In genomic region chr1:173880004-173880666, GRCm38 (mm10) we compare ENCODE assay signal across 8 mouse cellular contexts. TPM values are rescaled to one million over a fixed set of nuclear protein-coding genes. Genes with fewer than 3 reads are reported as not detected.
DNase-seq lines count a peak whose midpoint lies in the region; ATAC-seq and TF ChIP-seq lines count a peak whose summit lies in the region.
"Not testable (repeated sequence)": the region's sequence is repeated elsewhere in the genome, so short reads cannot be mapped to it uniquely, and the experiment has no call there.

No protein-coding gene starts in this region.

- not testable (repeated sequence) for H3K4me1 ChIP-seq in forebrain, embryonic 16.5 days (replicated peaks; ENCODE audit: control insufficient read depth, insufficient read depth, low read length); lung, adult 2 months (ENCODE audit: control insufficient read depth, insufficient read depth, low read length)

- not testable (repeated sequence) for H3K9ac ChIP-seq in forebrain, embryonic 16.5 days (replicated peaks; ENCODE audit: low read depth, low read length)

- H3K27me3 ChIP-seq in forebrain, embryonic 16.5 days (replicated peaks; ENCODE audit: control insufficient read depth, insufficient read depth, low read length): not testable (repeated sequence)

- not testable (repeated sequence) for TF ChIP-seq CTCF in brain, embryonic 14.5 days (IDR thresholded peaks at IDR 0.05; ENCODE audit: borderline replicate concordance, extremely low read depth, insufficient read depth, insufficient read length); lung, adult 2 months (IDR thresholded peaks at IDR 0.05; ENCODE audit: insufficient read depth, low read length)

- intact Hi-C loops in heart, postnatal 36 days (cut with DNase I): loop anchor here (2.0 kb wide), 1 partner anchor 33 kb away; the partner anchor contains the start of gene Ifi211

- peak; percentile 96 for ATAC-seq in forebrain, embryonic 16.5 days

- WGBS in forebrain, embryonic 16.5 days: 43% methylated on average over 3 of the region's 3 CpGs
- 22% methylated on average over 3 of the region's 3 CpGs for WGBS in lung, adult 2 months

- TF ChIP-seq POLR2A in brain, embryonic 14.5 days (IDR thresholded peaks at IDR 0.05; ENCODE audit: borderline replicate concordance, extremely low read depth, insufficient read depth, insufficient read length, poor library complexity, severe bottlenecking); lung, adult 2 months (IDR thresholded peaks at IDR 0.05; ENCODE audit: borderline replicate concordance, extremely low read depth, low read depth, low read length): not testable (repeated sequence)

- not testable (repeated sequence) for H3K27ac ChIP-seq in forebrain, embryonic 16.5 days (ENCODE audit: low read length)

- H3K9me3 ChIP-seq in forebrain, embryonic 16.5 days (ENCODE audit: control insufficient read depth, low read length): not testable (repeated sequence)

- not testable (repeated sequence) for H3K36me3 ChIP-seq in forebrain, embryonic 16.5 days (ENCODE audit: control insufficient read depth, insufficient read depth)

- DNase-seq in CD4-positive, CD25-positive, alpha-beta regulatory T cell, adult 2 months (ENCODE audit: low read depth, low spot score): peak; percentile 41
- DNase-seq in brain, embryonic 14.5 days (ENCODE audit: low read depth): peak; percentile 59
- peak; percentile 15 to 53 for DNase-seq in heart, postnatal 36 days
- peak; percentile 39 to 54 for DNase-seq in kidney, postnatal 36 days
- not testable (repeated sequence) for DNase-seq in lung, adult 2 months
- DNase-seq in naive thymus-derived CD4-positive, alpha-beta T cell, adult 2 months (ENCODE audit: low read depth): peak; percentile 49
- DNase-seq in thymus, postnatal 25 days: peak; percentile 44

- not testable (repeated sequence) for H3K4me2 ChIP-seq in forebrain, embryonic 16.5 days (ENCODE audit: low read length)

- not testable (repeated sequence) for H3K4me3 ChIP-seq in forebrain, embryonic 16.5 days (replicated peaks; ENCODE audit: low read length)
- peak overlapping the region; percentile 49 for H3K4me3 ChIP-seq in lung, adult 2 months (replicated peaks; ENCODE audit: extremely low read depth, low read depth, low read length)

RNA-seq across cellular contexts. Expression of gene Ifi211, which starts 32.7 kb away (rescaled TPM):
- 0.11 and 0.23 TPM in 2 replicates for polyA plus RNA-seq in brain, embryonic 14.5 days (2012; rRNA removed)
- 0.24 and 0.37 TPM in 2 replicates for polyA plus RNA-seq in forebrain, embryonic 16.5 days (2015; fragmentation: Nextera tagmentation; extraction: Ambion mirVana)
- total RNA-seq in heart, postnatal 36 days (2021): 1 to 10 TPM; 1.1 to 4.1 TPM
- 0.22 TPM in 1 of 2 replicates, not detected in the other for polyA plus RNA-seq in lung, adult 2 months (2012; rRNA removed)
